Mouse (Mus musculus): ENCODE data around the gene Arhgef40. TPM values are rescaled to one million over a fixed set of nuclear protein-coding genes. Genes with fewer than 3 reads are reported as not detected.

The Arhgef40 gene
- polyA plus RNA-seq, 2 experiments, result 143 to 220 TPM

DNA sequence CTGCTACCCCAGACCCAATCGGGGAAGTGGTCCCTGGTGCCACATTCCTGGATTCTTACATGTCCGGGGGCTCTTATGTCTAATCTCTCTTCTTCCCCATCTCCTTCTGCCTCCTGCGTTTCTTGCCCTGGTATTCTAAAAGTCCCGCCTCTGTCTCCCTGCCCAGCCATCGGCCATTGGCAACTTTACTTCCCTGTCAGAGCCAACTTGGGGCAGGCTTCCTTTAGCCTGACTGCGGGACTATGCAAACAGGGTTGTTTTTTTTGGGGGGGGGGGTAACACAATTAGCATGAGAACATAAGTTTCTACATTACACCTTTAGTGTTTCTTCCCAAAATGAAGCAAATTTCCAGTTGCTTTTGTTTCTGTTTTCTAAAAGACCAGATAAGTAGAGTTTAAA, 41.2 kb upstream of the Arhgef40 start:
- no peak for TF ChIP-seq POLR2A (IDR thresholded peaks at IDR 0.05; ENCODE audit: borderline replicate concordance, extremely low read depth, insufficient read depth, insufficient read length)
- WGBS, result 77% methylated on average over 6 of the region's 6 CpGs
- no peak for ATAC-seq (ENCODE audit: low FRiP score, low read depth)

GRCm38 (mm10) chr14:51960316-51960715, 24.2 kb upstream of the Arhgef40 start:
- no peak for DNase-seq (ENCODE audit: low spot score)
- Histone ChIP-seq H3K9ac (ENCODE audit: low read depth, low read length, severe bottlenecking) (no peak overlapping the region), H3K27ac (replicated peaks; ENCODE audit: low read depth, low read length) (no peak overlapping the region), H3K4me3 (replicated peaks; ENCODE audit: low read length) (no peak overlapping the region), H3K9me3 (ENCODE audit: control insufficient read depth, low read length) (no peaks in the 10 kb centered on the region), H3K4me2 (replicated peaks; ENCODE audit: low read depth, low read length, severe bottlenecking) (no peak overlapping the region), H3K27me3 (ENCODE audit: control insufficient read depth, insufficient read depth, low read length) (no peaks in the 10 kb centered on the region), H3K4me1 (ENCODE audit: control insufficient read depth, insufficient read depth, low read length) (no peaks in the 10 kb centered on the region), H3K36me3 (ENCODE audit: control insufficient read depth, insufficient read depth, low read length) (no peaks in the 10 kb centered on the region)
- no peak for TF ChIP-seq POLR2A (IDR thresholded peaks at IDR 0.05; ENCODE audit: borderline replicate concordance, extremely low read depth, insufficient read depth, insufficient read length)
- WGBS, result 83% methylated on average over 2 of the region's 2 CpGs
- ATAC-seq (ENCODE audit: low FRiP score, low read depth), result no peak

More for the DNA sequence above, 41.2 kb upstream of the Arhgef40 start:
- Histone ChIP-seq H3K27me3 (ENCODE audit: control insufficient read depth, insufficient read depth, low read length) (no peaks in the 10 kb centered on the region), H3K4me1 (ENCODE audit: control insufficient read depth, insufficient read depth, low read length) (peaks cover 4% of the 10 kb centered on the region; the same call in 1 of the 2 replicates), H3K27ac (replicated peaks; ENCODE audit: low read depth, low read length) (no peak overlapping the region), H3K36me3 (ENCODE audit: control insufficient read depth, insufficient read depth, low read length) (no peaks in the 10 kb centered on the region), H3K4me3 (replicated peaks; ENCODE audit: low read length) (no peak overlapping the region), H3K9me3 (ENCODE audit: control insufficient read depth, low read length) (no peaks in the 10 kb centered on the region), H3K9ac (ENCODE audit: low read depth, low read length, severe bottlenecking) (no peak overlapping the region), H3K4me2 (replicated peaks; ENCODE audit: low read depth, low read length, severe bottlenecking) (no peak overlapping the region)
- no peak for DNase-seq (ENCODE audit: low spot score)

- no peak for DNase-seq (ENCODE audit: low spot score)
Measured at GRCm38 (mm10) chr14:51967400-51967799, 17.1 kb upstream of the Arhgef40 start.

GRCm38 (mm10) chr14:51979252-51979651, 5.3 kb upstream of the Arhgef40 start:
- peaks cover 7% of the 10 kb centered on the region; the same call in 1 of the 2 replicates for H3K4me1 ChIP-seq (ENCODE audit: control insufficient read depth, insufficient read depth, low read length)
- no peak overlapping the region for H3K9ac ChIP-seq (ENCODE audit: low read depth, low read length, severe bottlenecking)
- no peaks in the 10 kb centered on the region for H3K9me3 ChIP-seq (ENCODE audit: control insufficient read depth, low read length)
- no peaks in the 10 kb centered on the region for H3K27me3 ChIP-seq (ENCODE audit: control insufficient read depth, insufficient read depth, low read length)
- H3K4me2 ChIP-seq (replicated peaks; ENCODE audit: low read depth, low read length, severe bottlenecking), result no peak overlapping the region
- no peak overlapping the region for H3K27ac ChIP-seq (replicated peaks; ENCODE audit: low read depth, low read length)
- ATAC-seq (ENCODE audit: low FRiP score, low read depth) (no peak), DNase-seq (ENCODE audit: low spot score) (no peak)
- TF ChIP-seq POLR2A (IDR thresholded peaks at IDR 0.05; ENCODE audit: borderline replicate concordance, extremely low read depth, insufficient read depth, insufficient read length), result no peak
- no peaks in the 10 kb centered on the region for H3K36me3 ChIP-seq (ENCODE audit: control insufficient read depth, insufficient read depth, low read length)
- H3K4me3 ChIP-seq (replicated peaks; ENCODE audit: low read length), result no peak overlapping the region
- WGBS, result 87% methylated on average over 3 of the region's 3 CpGs

More at GRCm38 (mm10) chr14:51967400-51967799, 17.1 kb upstream of the Arhgef40 start:
- no peak overlapping the region for H3K9ac ChIP-seq (ENCODE audit: low read depth, low read length, severe bottlenecking)
- no peaks in the 10 kb centered on the region for H3K27me3 ChIP-seq (ENCODE audit: control insufficient read depth, insufficient read depth, low read length)
- no peak for ATAC-seq (ENCODE audit: low FRiP score, low read depth)
- WGBS, result 72% methylated on average over 3 of the region's 3 CpGs
- no peak overlapping the region for H3K27ac ChIP-seq (replicated peaks; ENCODE audit: low read depth, low read length)
- H3K9me3 ChIP-seq (ENCODE audit: control insufficient read depth, low read length), result no peaks in the 10 kb centered on the region
- no peak overlapping the region for H3K4me2 ChIP-seq (replicated peaks; ENCODE audit: low read depth, low read length, severe bottlenecking)
- no peak for TF ChIP-seq POLR2A (IDR thresholded peaks at IDR 0.05; ENCODE audit: borderline replicate concordance, extremely low read depth, insufficient read depth, insufficient read length)
- H3K36me3 ChIP-seq (ENCODE audit: control insufficient read depth, insufficient read depth, low read length), result no peaks in the 10 kb centered on the region
- no peaks in the 10 kb centered on the region for H3K4me1 ChIP-seq (ENCODE audit: control insufficient read depth, insufficient read depth, low read length)
- no peak overlapping the region for H3K4me3 ChIP-seq (replicated peaks; ENCODE audit: low read length)

- DNase-seq (ENCODE audit: low spot score) (no peak), ATAC-seq (ENCODE audit: low FRiP score, low read depth) (no peak)
- H3K4me1 ChIP-seq (ENCODE audit: control insufficient read depth, insufficient read depth, low read length), result peaks cover 16% of the 10 kb centered on the region
- TF ChIP-seq POLR2A (IDR thresholded peaks at IDR 0.05; ENCODE audit: borderline replicate concordance, extremely low read depth, insufficient read depth, insufficient read length), result no peak
- peaks cover 18% of the 10 kb centered on the region for H3K36me3 ChIP-seq (ENCODE audit: control insufficient read depth, insufficient read depth, low read length)
- no peaks in the 10 kb centered on the region for H3K9me3 ChIP-seq (ENCODE audit: control insufficient read depth, low read length)
- H3K4me2 ChIP-seq (replicated peaks; ENCODE audit: low read depth, low read length, severe bottlenecking), result 0 out of 2 replicates have a peak overlapping the region, but pooled peaks have one; percentile 69
- H3K27me3 ChIP-seq (ENCODE audit: control insufficient read depth, insufficient read depth, low read length), result no peaks in the 10 kb centered on the region
- H3K4me3 ChIP-seq (replicated peaks; ENCODE audit: low read length), result no peak overlapping the region
- H3K9ac ChIP-seq (ENCODE audit: low read depth, low read length, severe bottlenecking), result peak overlapping the region; percentile 89; the same call in 1 of the 2 replicates
- WGBS, result 58% methylated on average over 4 of the region's 4 CpGs
- H3K27ac ChIP-seq (replicated peaks; ENCODE audit: low read depth, low read length), result peak overlapping the region; percentile 96; the same call in 1 of the 2 replicates
Measured at GRCm38 (mm10) chr14:51983251-51983650, 1.3 kb upstream of the Arhgef40 start.

Data from limb, embryonic 14.5 days (tissue).